Mouse (Mus musculus): ENCODE measurements around the gene Hdac6.

GRCm38 (mm10) chrX:7971292-7971691 is 23.6 kb upstream of the Hdac6 start:
- TF ChIP-seq CTCF (IDR thresholded peaks at IDR 0.05; ENCODE audit: extremely low read depth, insufficient read depth, insufficient read length, insufficient replicate concordance) (no peak), POLR2A (IDR thresholded peaks at IDR 0.05; ENCODE audit: low read depth, low read length) (no peak)
